Mouse (Mus musculus): ENCODE results near the gene Bcat2.

GRCm38 (mm10) chr7:45521728-45522184 lies 48.2 kb upstream of the Bcat2 start:
- no peak for TF ChIP-seq E2F4 (IDR thresholded peaks at IDR 0.05; ENCODE audit: insufficient read depth)
- no peak for TF ChIP-seq SRF (IDR thresholded peaks at IDR 0.05; ENCODE audit: control insufficient read depth, insufficient read length, low read depth)
- TF ChIP-seq POLR2A (IDR thresholded peaks at IDR 0.05; ENCODE audit: insufficient read length, low read depth): peak; percentile 46
- no peak for TF ChIP-seq MAX (IDR thresholded peaks at IDR 0.05; ENCODE audit: low read depth)
- no peak for TF ChIP-seq USF1 (IDR thresholded peaks at IDR 0.05; ENCODE audit: low read depth)
- TF ChIP-seq POLR2AphosphoS2 (IDR thresholded peaks at IDR 0.05; ENCODE audit: insufficient read length, low read depth): peak; percentile 94

Data from myocyte (in vitro differentiated cells).